Mouse (Mus musculus) thymus, adult 2 months (tissue): Measurements from ENCODE around the gene Slc26a5. TPM values are rescaled to one million over a fixed set of nuclear protein-coding genes. Genes with fewer than 3 reads are reported as not detected.

Source experiments
- DNase-seq: peaks from one replicate; pipeline ENCODE4 v3.0.0; 2021
- H3K27ac ChIP-seq: fragments of 200-500 bp; 2 replicates; pipeline ENCODE4 v1.5.1; 2012; ENCODE audit warnings: low read length, control low read depth; ENCODE audit not compliant: control insufficient read depth, insufficient read depth
- H3K27me3 ChIP-seq: fragments of 200-500 bp; 2 replicates; pipeline ENCODE4 v1.6.1; 2012; ENCODE audit warnings: mild to moderate bottlenecking, low read length, moderate library complexity, mixed read lengths; ENCODE audit not compliant: control insufficient read depth, insufficient read depth
- H3K36me3 ChIP-seq: fragments of 200-500 bp; 2 replicates; pipeline ENCODE4 v1.6.1; 2012; ENCODE audit warnings: mild to moderate bottlenecking, low read length, moderate library complexity; ENCODE audit not compliant: control insufficient read depth, insufficient read depth
- H3K4me1 ChIP-seq: fragments of 200-500 bp; replicated peaks from 2 replicates; pipeline ENCODE4 v1.6.1; 2012; ENCODE audit warnings: low read length; ENCODE audit not compliant: control insufficient read depth, insufficient read depth
- H3K4me3 ChIP-seq: fragments of 200-500 bp; 2 replicates; pipeline ENCODE4 v1.5.1; 2012; ENCODE audit warnings: mild to moderate bottlenecking, low read length, control low read depth, moderate library complexity; ENCODE audit not compliant: control insufficient read depth, insufficient read depth
- CTCF ChIP-seq: fragments of 200-500 bp; IDR thresholded peaks from 2 replicates; pipeline ENCODE4 v1.5.1; 2012; ENCODE audit warnings: mild to moderate bottlenecking, control low read depth, low read length, moderate library complexity, borderline replicate concordance; ENCODE audit not compliant: control insufficient read depth, poor library complexity, insufficient read depth; ENCODE audit errors: extremely low read depth
- POLR2A ChIP-seq: fragments of 200-500 bp; IDR thresholded peaks from 2 replicates; pipeline ENCODE4 v1.6.1; 2012; ENCODE audit warnings: mild to moderate bottlenecking, low read length, control low read depth, moderate library complexity; ENCODE audit not compliant: control insufficient read depth, poor library complexity, insufficient read depth; ENCODE audit errors: extremely low read depth
- WGBS: fragments of 180-500 bp; shearing (Covaris S2); methylation state at CpG from one replicate; pipeline ENCODE4 v1.1.7; 2018; 5-methylcytosine and 5-hydroxymethylcytosine counted together
- polyA plus RNA-seq: library from polyadenylated mRNA; depleted of rRNA; stranded (reverse); fragments of >200 nt; gene quantifications from 2 replicates; pipeline ENCODE4 v1.2.3, GENCODE M21; 2012; rRNA removed

Slc26a5 gene
- polyA plus RNA-seq: not detected in 2 replicates

DNA sequence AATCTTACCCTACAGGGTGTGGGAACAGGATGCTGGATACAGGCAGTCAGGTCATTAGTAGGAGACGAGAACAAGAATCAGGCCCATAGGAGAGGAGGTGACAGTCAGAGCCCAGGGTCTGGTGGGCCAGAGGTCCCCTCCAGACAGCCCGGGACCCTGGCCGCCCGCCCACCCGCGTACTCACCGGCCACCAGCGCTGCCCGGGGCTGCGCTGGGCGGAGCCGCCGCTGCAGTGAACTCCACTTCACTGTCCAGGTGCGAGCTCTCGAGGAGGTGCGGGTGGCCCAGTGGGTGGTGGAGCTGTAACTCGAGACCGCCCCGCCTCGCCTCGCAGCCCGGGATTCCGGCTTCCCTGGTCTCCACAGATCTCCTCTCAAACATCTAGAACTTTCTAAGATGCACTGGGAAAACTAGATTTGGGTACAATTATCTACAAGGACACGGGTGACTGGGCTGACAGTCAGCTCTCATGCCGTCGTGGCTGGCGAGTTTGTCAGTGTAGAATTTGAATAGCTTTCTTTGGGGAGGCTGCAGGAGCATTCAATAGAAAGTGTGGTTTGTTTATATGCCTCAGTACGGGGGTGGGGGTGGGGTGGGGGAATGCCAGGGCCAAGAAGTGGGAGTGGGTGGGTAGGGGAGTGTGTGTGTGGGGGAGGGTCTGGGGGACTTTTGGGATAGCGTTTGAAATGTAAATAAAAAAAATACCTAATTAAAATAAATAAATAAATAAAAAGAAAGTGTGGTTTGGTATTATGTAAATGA is at the start of gene Slc26a5:
Gene Slc26a5, minus strand, starts transcription at position 259 of the 762 bp plus-strand sequence.
- TF ChIP-seq POLR2A (no peak), CTCF (no peak)
- 11% methylated on average over 29 of the region's 29 CpGs for WGBS
- Histone ChIP-seq H3K4me3 (no peak within 1 kb of the TSS), H3K4me1 (no peaks in the 10 kb centered on the region), H3K36me3 (no peaks in the 10 kb centered on the region), H3K27me3 (no peaks in the 10 kb centered on the region; the same call in 1 of the 2 replicates), H3K27ac (no peak within 1 kb of the TSS)
- DNase-seq: no peak

DNA sequence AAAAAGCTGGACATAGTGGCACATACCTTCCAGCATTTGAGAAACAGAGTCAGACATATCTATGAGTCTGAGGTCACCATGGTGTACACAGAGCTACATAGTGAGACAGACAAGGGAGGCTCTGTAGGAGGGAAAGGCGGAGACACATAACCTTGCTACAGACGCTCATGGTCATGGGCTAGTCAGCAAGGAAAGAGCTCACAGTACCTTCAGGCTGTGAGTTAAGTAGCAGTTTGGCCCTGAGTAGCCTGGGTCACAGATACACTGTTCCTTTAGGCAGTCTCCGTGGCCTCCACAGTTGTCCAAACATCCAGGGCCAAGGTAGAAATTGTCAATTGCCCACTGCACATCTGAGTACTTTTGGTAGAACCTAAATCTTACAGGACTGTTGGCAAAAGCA is 49.4 kb upstream of the Slc26a5 start:
- TF ChIP-seq POLR2A (no peak), CTCF (no peak)
- Histone ChIP-seq H3K36me3 (no peaks in the 10 kb centered on the region), H3K27me3 (no peaks in the 10 kb centered on the region), H3K27ac (no peak overlapping the region), H3K4me1 (no peaks in the 10 kb centered on the region), H3K4me3 (no peak overlapping the region)
- 94% methylated on average over 3 of the region's 3 CpGs for WGBS
- no peak for DNase-seq

DNA sequence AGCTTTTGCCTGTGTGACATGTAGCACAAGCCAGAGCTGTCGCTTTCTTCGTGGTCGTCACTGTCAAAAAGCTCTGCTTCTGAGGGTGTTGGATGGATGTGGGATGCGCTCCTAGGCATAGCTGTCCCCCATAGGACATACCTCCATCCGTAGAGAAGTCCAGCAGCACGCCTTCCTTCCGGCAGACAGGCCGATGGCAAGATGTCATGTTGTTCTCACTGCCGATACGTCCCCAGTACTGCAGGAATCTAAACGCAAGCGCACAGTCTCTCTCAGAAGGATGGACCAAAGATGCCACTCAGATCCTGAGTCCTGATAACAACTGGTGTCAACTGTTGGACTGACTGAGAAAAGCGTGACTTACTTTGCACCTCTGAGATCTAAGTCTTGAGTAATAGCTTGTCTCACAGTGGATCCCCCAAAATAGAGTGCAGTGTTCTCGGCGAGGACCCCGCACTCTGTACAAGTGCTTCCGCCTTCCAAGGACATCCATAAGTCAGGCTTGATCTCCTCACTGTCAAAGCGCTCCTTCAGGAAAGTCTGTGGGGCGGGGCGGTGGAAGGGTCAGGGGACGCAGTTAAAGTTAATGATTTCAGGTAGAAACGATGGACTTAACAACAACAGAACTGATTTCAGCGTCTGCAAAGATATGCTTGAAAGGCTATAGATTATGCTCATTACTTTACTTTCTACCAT is 47.6 kb upstream of the Slc26a5 start:
- no peaks in the 10 kb centered on the region for H3K36me3 ChIP-seq
- no peak for DNase-seq
- no peak overlapping the region for H3K4me3 ChIP-seq
- no peaks in the 10 kb centered on the region for H3K27me3 ChIP-seq
- TF ChIP-seq POLR2A (no peak), CTCF (no peak)
- WGBS: 95% methylated on average over 23 of the region's 23 CpGs
- no peaks in the 10 kb centered on the region for H3K4me1 ChIP-seq
- H3K27ac ChIP-seq: no peak overlapping the region

DNA sequence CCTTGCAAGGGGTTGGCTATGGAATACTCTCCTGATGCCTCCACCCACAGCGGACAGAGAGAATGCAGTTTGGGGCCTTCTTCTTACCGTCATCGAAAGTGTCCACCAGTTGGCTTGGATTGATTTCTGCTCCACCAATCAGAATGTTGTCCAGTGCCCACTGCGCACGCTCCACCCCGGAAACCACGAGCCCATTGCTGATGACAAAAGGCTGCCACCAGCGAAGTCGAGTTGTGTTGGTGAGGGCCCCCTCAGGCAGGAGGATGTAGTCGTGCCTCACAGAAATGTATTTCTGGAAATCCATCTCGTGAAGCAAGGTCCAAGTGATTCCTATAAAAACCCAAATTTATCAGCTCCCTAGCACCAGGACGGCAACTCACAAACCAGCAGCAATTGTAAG is 45.3 kb upstream of the Slc26a5 start:
- WGBS: 94% methylated on average over 12 of the region's 12 CpGs
- H3K27ac ChIP-seq: no peak overlapping the region
- H3K36me3 ChIP-seq: no peaks in the 10 kb centered on the region
- no peak for TF ChIP-seq CTCF
- TF ChIP-seq POLR2A: no peak
- no peak for DNase-seq
- H3K4me1 ChIP-seq: no peaks in the 10 kb centered on the region
- no peak overlapping the region for H3K4me3 ChIP-seq
- no peaks in the 10 kb centered on the region for H3K27me3 ChIP-seq

DNA sequence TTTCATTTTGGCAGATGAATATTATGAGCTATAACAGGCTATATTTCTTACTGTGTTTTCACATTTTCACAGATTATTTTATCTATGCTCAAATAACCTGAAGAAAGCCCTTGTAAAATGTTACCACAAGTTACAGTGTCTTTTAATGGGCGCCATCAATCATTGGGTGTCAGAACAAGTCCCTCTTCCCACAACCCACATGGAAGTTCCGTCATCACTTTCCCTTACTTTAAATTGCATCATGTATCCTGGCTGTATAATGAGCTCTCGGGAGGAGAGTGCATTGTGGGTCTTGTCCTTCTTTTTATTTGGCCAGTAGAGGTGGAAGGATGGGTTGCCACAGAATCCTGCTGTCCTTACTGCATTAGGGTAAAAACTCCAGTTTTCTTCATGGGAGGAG is 44.3 kb upstream of the Slc26a5 start:
- Histone ChIP-seq H3K4me1 (no peaks in the 10 kb centered on the region), H3K36me3 (no peaks in the 10 kb centered on the region), H3K27me3 (no peaks in the 10 kb centered on the region), H3K4me3 (no peak overlapping the region), H3K27ac (no peak overlapping the region)
- TF ChIP-seq POLR2A (no peak), CTCF (no peak)
- DNase-seq: no peak
- WGBS: 88% methylated on average over 3 of the region's 3 CpGs

DNA sequence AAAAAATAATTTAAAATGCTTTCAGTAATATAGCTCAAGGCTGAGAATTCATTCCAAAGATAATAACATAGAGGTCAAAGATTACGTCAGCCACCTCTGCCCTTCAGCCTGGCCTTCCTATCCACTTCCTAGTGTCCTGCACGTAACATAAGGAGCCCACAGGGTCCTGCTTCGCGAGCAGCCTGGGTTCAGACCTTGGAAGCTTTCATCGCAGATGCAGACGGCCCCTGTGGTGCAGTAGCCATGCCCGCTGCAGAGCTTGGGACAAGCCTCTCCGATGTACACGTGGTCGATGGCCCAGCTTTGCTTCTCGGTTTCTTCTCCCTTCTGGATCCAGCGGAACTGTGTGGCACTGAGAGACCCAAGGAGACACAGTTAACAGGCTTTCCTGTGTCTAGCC is 36.0 kb upstream of the Slc26a5 start:
- TF ChIP-seq CTCF: no peak
- no peaks in the 10 kb centered on the region for H3K4me1 ChIP-seq
- DNase-seq: no peak
- WGBS: 87% methylated on average over 12 of the region's 12 CpGs
- H3K27ac ChIP-seq: no peak overlapping the region
- H3K4me3 ChIP-seq: no peak overlapping the region
- no peaks in the 10 kb centered on the region for H3K27me3 ChIP-seq
- no peaks in the 10 kb centered on the region for H3K36me3 ChIP-seq
